Mouse (Mus musculus): Measurements from ENCODE around the gene Ppp1r3e. TPM values are rescaled to one million over a fixed set of nuclear protein-coding genes. Genes with fewer than 3 reads are reported as not detected.

Gene Ppp1r3e
- polyA plus RNA-seq, 1 experiment from 2014 or later: 1.6 TPM

DNA sequence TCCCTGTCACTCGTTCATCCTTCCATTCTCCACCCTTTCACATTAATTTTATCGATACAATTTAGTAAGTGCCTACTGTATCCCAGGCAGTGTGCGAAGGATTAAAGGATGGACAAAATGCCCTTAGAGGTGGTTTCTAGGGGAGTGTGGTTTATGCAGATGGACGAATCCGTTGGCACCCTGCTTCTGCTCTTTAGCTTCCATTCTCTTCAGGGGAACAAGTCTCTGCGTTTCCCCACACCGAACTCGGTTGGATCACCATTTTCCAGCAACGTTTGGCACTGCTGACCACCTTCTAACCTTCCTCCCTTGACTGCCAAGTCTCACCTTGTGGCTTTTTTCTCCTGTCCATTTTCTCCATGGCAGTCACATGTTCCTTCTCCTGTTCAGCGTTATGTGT lies 36.0 kb upstream of the Ppp1r3e start:
- peak overlapping the region; percentile 82; the same call in 1 of the 2 replicates for H3K27ac ChIP-seq (ENCODE audit: low read depth)
- H3K4me1 ChIP-seq (ENCODE audit: insufficient read depth): no peaks in the 10 kb centered on the region
- H3K36me3 ChIP-seq (ENCODE audit: insufficient read depth): peaks cover 33% of the 10 kb centered on the region
- H3K9ac ChIP-seq: peak overlapping the region; percentile 93
- H3K4me3 ChIP-seq (ENCODE audit: low read depth, low read length): peak overlapping the region; percentile 88
- no peaks in the 10 kb centered on the region; the same call in 1 of the 2 replicates for H3K27me3 ChIP-seq (ENCODE audit: insufficient read depth, low read length)
- peak overlapping the region; percentile 99 for H3K4me2 ChIP-seq
- DNase-seq (peak; percentile 24), ATAC-seq (ENCODE audit: insufficient read depth) (peak; percentile 12; the same call in 1 of the 2 replicates)
- WGBS: 14% methylated on average over 10 of the region's 10 CpGs
- H3K9me3 ChIP-seq (ENCODE audit: low read depth, low read length): no peaks in the 10 kb centered on the region
- TF ChIP-seq CTCF (IDR thresholded peaks at IDR 0.05; ENCODE audit: low read depth): no peak

- WGBS: under 1% methylated on average over 22 of the region's 28 CpGs
- Histone ChIP-seq H3K4me2 (peak within 1 kb of the TSS; percentile 99), H3K9me3 (ENCODE audit: low read depth, low read length) (no peaks in the 10 kb centered on the region), H3K36me3 (ENCODE audit: insufficient read depth) (peaks cover 34% of the 10 kb centered on the region), H3K9ac (peak within 1 kb of the TSS; percentile 93), H3K27ac (ENCODE audit: low read depth) (peak within 1 kb of the TSS; percentile 82), H3K27me3 (ENCODE audit: insufficient read depth, low read length) (no peaks in the 10 kb centered on the region; the same call in 1 of the 2 replicates), H3K4me1 (ENCODE audit: insufficient read depth) (no peaks in the 10 kb centered on the region), H3K4me3 (ENCODE audit: low read depth, low read length) (peak within 1 kb of the TSS; percentile 88)
- no peak; the same call in 1 of the 2 replicates for TF ChIP-seq CTCF (IDR thresholded peaks at IDR 0.05; ENCODE audit: low read depth)
- ATAC-seq (ENCODE audit: insufficient read depth) (peak; percentile 93), DNase-seq (peak; percentile 91)
These were observed 35.5 kb upstream of the Ppp1r3e start, which contains the start of gene Slc22a17 for GRCm38 (mm10) chr14:54912886-54913285. Slc22a17 (minus strand) TSS chr14:54913132.

DNA sequence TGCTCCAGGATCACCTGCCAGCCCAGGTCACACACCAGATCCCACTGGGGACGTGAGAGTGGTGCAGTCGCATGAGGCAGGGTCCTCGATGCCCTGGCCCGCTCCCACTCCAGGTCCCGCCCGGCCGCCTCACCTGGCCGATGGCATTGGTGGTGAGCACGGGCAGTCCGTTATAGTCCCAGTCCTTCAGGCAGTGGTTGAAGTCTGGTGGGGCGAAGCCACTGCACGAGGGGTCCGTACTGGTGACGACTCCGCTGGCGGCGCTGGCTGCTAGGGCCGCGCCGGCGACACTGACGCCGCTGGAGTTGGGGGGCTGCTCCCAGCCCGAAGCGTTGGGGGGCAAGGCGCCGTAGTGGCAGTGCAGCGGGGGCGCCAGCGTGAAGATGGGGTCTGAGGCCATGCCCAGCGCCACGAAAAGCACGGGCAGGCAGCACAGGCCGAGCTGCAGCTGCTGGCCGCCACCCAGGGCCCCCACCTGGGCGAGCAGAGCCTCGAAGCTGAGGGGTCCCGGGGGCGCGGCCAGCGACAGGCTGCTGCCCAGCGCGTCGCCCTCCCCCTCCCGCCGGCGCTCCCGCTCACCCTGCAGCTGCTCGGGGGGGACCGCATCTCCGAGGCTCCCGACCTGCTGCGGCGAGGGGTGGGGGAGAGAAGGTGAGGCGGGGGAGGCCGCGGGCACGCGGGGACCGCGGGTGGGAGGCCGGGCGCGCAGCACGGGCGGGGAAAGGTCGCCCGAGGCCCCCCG lies 34.9 kb upstream of the Ppp1r3e start:
- H3K4me3 ChIP-seq (ENCODE audit: low read depth, low read length): peak overlapping the region; percentile 88

DNA sequence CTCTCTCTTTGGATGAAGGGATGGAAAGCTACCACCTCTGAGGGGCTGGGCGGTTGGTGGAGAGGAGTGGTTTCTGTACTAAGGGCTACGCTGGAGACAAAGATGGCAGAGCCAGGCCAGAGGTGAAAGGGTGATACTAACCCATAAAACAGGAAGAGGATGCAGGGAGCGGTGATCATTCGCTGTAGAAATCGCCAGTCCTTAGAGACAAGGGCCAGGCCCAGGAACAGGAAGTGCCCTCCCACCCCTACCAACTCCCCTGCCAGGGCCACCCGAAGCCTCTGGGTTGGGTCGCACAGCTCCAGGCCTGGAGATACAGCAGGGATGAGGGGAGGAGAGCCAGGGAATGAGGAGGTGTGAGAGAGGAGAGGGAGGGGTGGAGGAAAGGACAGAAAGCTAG lies 31.3 kb upstream of the Ppp1r3e start:
- no peak overlapping the region for H3K9ac ChIP-seq
- peaks cover 35% of the 10 kb centered on the region for H3K36me3 ChIP-seq (ENCODE audit: insufficient read depth)
- H3K4me1 ChIP-seq (ENCODE audit: insufficient read depth): no peaks in the 10 kb centered on the region
- no peaks in the 10 kb centered on the region; the same call in 1 of the 2 replicates for H3K27me3 ChIP-seq (ENCODE audit: insufficient read depth, low read length)
- no peak overlapping the region for H3K4me3 ChIP-seq (ENCODE audit: low read depth, low read length)
- TF ChIP-seq CTCF (IDR thresholded peaks at IDR 0.05; ENCODE audit: low read depth): no peak
- ATAC-seq (ENCODE audit: insufficient read depth) (no peak), DNase-seq (no peak)
- WGBS: 79% methylated on average over 7 of the region's 7 CpGs
- no peak overlapping the region for H3K27ac ChIP-seq (ENCODE audit: low read depth)
- H3K9me3 ChIP-seq (ENCODE audit: low read depth, low read length): no peaks in the 10 kb centered on the region
- no peak overlapping the region for H3K4me2 ChIP-seq

More for the DNA sequence above, 34.9 kb upstream of the Ppp1r3e start:
- Histone ChIP-seq H3K27ac (ENCODE audit: low read depth) (peak overlapping the region; percentile 82), H3K4me2 (peak overlapping the region; percentile 99), H3K36me3 (ENCODE audit: insufficient read depth) (peaks cover 37% of the 10 kb centered on the region), H3K27me3 (ENCODE audit: insufficient read depth, low read length) (no peaks in the 10 kb centered on the region; the same call in 1 of the 2 replicates), H3K4me1 (ENCODE audit: insufficient read depth) (no peaks in the 10 kb centered on the region), H3K9ac (peak overlapping the region; percentile 93), H3K9me3 (ENCODE audit: low read depth, low read length) (no peaks in the 10 kb centered on the region)
- WGBS: under 1% methylated on average over 58 of the region's 69 CpGs
- DNase-seq (peak; percentile 43), ATAC-seq (ENCODE audit: insufficient read depth) (peak; percentile 59)
- TF ChIP-seq CTCF (IDR thresholded peaks at IDR 0.05; ENCODE audit: low read depth): no peak

- ATAC-seq (ENCODE audit: insufficient read depth) (no peak), DNase-seq (no peak)
- WGBS: 91% methylated on average over 4 of the region's 4 CpGs
- Histone ChIP-seq H3K27me3 (ENCODE audit: insufficient read depth, low read length) (no peaks in the 10 kb centered on the region), H3K4me3 (ENCODE audit: low read depth, low read length) (no peak overlapping the region), H3K4me1 (ENCODE audit: insufficient read depth) (no peaks in the 10 kb centered on the region), H3K9ac (no peak overlapping the region), H3K4me2 (no peak overlapping the region), H3K9me3 (ENCODE audit: low read depth, low read length) (no peaks in the 10 kb centered on the region), H3K36me3 (ENCODE audit: insufficient read depth) (peaks cover 31% of the 10 kb centered on the region), H3K27ac (ENCODE audit: low read depth) (no peak overlapping the region)
- TF ChIP-seq CTCF (IDR thresholded peaks at IDR 0.05; ENCODE audit: low read depth): no peak
These were observed 26.3 kb upstream of the Ppp1r3e start for GRCm38 (mm10) chr14:54903641-54904040.

DNA sequence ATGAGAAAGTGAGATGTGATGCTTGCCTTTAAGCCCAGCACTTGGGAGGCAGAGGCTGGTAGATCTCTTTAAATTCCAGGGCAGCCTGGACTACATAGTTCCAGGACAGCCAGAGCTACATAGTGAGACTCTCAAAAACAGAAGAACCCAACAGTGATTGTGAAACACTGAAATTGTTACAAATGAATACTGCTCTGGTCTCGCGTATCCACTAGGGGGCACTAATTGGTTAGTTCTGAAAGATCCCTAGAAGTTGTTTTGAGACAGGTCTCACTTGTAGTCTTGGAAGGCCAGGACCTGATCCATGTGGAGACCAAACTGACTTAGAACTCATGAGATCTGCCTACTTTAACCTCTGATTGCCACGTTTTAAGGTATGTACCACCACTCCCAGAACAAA lies 23.0 kb upstream of the Ppp1r3e start:
- no peaks in the 10 kb centered on the region for H3K9me3 ChIP-seq (ENCODE audit: low read depth, low read length)
- H3K36me3 ChIP-seq (ENCODE audit: insufficient read depth): peaks cover 39% of the 10 kb centered on the region
- H3K4me1 ChIP-seq (ENCODE audit: insufficient read depth): no peaks in the 10 kb centered on the region; the same call in 1 of the 2 replicates
- ATAC-seq (ENCODE audit: insufficient read depth) (peak; percentile 76), DNase-seq (peak; percentile 96)
- H3K9ac ChIP-seq: no peak overlapping the region
- WGBS: 0% methylated on average over 3 of the region's 3 CpGs
- H3K4me3 ChIP-seq (ENCODE audit: low read depth, low read length): no peak overlapping the region
- no peak overlapping the region for H3K4me2 ChIP-seq
- 0 out of 2 replicates have a peak overlapping the region, but pooled peaks have one; percentile 14 for H3K27ac ChIP-seq (ENCODE audit: low read depth)
- peak; percentile 86 for TF ChIP-seq CTCF (IDR thresholded peaks at IDR 0.05; ENCODE audit: low read depth)
- no peaks in the 10 kb centered on the region for H3K27me3 ChIP-seq (ENCODE audit: insufficient read depth, low read length)

DNA sequence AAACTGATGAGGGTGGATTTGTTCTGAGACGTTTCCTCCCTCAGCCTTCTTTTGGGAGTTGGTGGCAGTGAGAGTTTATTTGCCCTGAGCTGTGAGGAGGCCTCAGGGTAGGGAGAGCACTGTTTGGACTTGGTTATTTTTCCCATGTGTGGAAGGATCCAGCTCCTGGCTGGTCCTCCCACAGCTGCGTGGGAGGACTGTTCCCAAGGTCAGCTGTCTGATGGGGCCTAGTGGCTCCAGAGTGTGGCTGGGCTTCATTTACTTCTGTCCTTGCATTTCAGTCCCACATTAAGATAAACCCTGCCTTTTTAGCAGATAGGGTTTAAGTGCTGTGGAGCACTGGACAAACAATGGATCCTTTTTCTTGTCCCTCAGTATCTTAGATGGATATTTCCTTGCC lies 20.1 kb upstream of the Ppp1r3e start:
- ATAC-seq (ENCODE audit: insufficient read depth): no peak
- TF ChIP-seq CTCF (IDR thresholded peaks at IDR 0.05; ENCODE audit: low read depth): no peak
- Histone ChIP-seq H3K4me2 (no peak overlapping the region), H3K9me3 (ENCODE audit: low read depth, low read length) (no peaks in the 10 kb centered on the region), H3K4me3 (ENCODE audit: low read depth, low read length) (no peak overlapping the region), H3K4me1 (ENCODE audit: insufficient read depth) (no peaks in the 10 kb centered on the region; the same call in 1 of the 2 replicates), H3K27ac (ENCODE audit: low read depth) (no peak overlapping the region), H3K27me3 (ENCODE audit: insufficient read depth, low read length) (no peaks in the 10 kb centered on the region), H3K36me3 (ENCODE audit: insufficient read depth) (peaks cover 40% of the 10 kb centered on the region), H3K9ac (no peak overlapping the region)
- no peak for DNase-seq
- WGBS: 48% methylated on average over 2 of the region's 2 CpGs
